Mouse (Mus musculus) erythroblast, embryonic 14.5 days (primary cell): ENCODE data around the gene Ccdc85b.

Experiments used
- GATA1 ChIP-seq: IDR thresholded peaks from 2 replicates; pipeline ENCODE4 v1.6.1; 2012; ENCODE audit warnings: low read length, inconsistent platforms, mixed read lengths
- TAL1 ChIP-seq: IDR thresholded peaks from 3 replicates; pipeline ENCODE4 v1.6.1; 2012; ENCODE audit warnings: low read length, inconsistent platforms, mixed read lengths

DNA sequence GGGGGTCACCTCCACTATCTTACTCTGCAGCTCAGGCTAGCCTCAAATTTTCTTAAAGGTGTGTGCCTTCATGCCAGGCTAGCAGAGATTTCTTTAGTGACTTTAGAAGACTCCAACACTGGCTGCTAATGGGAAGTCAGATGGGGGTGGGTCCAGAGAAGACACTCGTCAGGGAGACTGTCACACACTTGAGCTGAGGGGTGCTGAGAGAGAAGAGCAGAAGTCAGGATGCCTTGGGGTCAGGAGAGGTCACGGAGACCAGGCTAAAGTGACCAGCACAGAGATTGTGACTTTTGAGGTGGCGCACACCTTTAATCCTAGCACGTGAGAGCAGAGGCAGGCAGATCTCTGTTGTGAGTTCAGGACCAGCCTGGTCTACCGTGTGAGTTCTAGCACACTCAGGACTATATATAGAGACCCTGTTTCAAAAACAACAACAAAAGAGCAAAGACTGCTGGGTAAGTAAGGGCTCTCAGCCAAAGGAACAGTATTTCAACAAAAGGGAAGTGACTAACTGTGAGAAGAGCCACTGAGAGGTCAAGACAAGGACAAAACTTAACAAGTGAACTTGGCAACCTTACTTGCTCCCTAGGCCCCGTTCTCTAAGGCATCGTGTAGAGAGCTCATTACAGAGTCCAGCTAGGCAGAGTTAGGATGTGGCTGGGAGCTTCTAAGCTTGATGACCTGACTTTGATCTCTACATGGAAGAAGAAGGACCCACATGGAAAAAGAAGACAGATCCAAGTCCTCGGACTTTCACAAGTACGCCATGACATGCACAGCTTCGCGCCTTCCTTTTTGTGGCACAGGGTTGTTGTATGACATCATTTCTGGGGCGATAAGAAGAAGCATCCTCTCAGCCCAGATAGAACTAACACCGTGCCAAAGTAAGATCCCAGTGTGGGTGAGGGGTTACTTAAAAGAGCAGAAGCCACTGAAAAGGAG, 49.4 kb downstream of the Ccdc85b start:
- TF ChIP-seq GATA1: no peak
- TF ChIP-seq TAL1: no peak
